1 mouse cellular context compared by ENCODE assay signal in genomic region chr5:120612822-120613604, GRCm38 (mm10).
TF ChIP-seq lines count a peak whose summit lies in the region.

No protein-coding gene starts in this region.

TF ChIP-seq in CH12.LX, 34 proteins besides CTCF, POLR2A, EP300 and RAD21:
- TF ChIP-seq USF2 (conservative IDR thresholded peaks at IDR 0.05; ENCODE audit: low read depth, low read length) (no peak), SMC3 (IDR thresholded peaks at IDR 0.05; ENCODE audit: low read depth, low read length) (no peak), TBP (conservative IDR thresholded peaks at IDR 0.05; ENCODE audit: low read depth, low read length) (no peak), ZC3H11A (IDR thresholded peaks at IDR 0.05; ENCODE audit: low read depth, low read length) (no peak), ELF1 (IDR thresholded peaks at IDR 0.05; ENCODE audit: low read depth, low read length) (peak; percentile 96), ZMIZ1 (IDR thresholded peaks at IDR 0.05; ENCODE audit: low read depth, low read length) (peak; percentile 91), JUND (conservative IDR thresholded peaks at IDR 0.05; ENCODE audit: low read depth, low read length) (no peak), SIN3A (IDR thresholded peaks at IDR 0.05; ENCODE audit: low read length) (peak; percentile 66), POLR2AphosphoS2 (IDR thresholded peaks at IDR 0.05; ENCODE audit: low read depth, low read length) (peak; percentile 91), MAX (IDR thresholded peaks at IDR 0.05; ENCODE audit: low read length) (peak; percentile 81), ZKSCAN1 (IDR thresholded peaks at IDR 0.05; ENCODE audit: borderline replicate concordance, low read depth, low read length) (no peak), IRF4 (IDR thresholded peaks at IDR 0.05; ENCODE audit: low read depth, low read length) (no peak), HCFC1 (IDR thresholded peaks at IDR 0.05; ENCODE audit: low read depth, low read length) (peak; percentile 66), ZNF384 (IDR thresholded peaks at IDR 0.05; ENCODE audit: low read depth, low read length) (no peak), MXI1 (IDR thresholded peaks at IDR 0.05; ENCODE audit: low read depth, low read length) (peak; percentile 93), NRF1 (IDR thresholded peaks at IDR 0.05; ENCODE audit: low read depth, low read length) (peak; percentile 68), UBTF (IDR thresholded peaks at IDR 0.05; ENCODE audit: low read depth, low read length) (no peak), MAZ (IDR thresholded peaks at IDR 0.05; ENCODE audit: low read depth, low read length) (no peak; the same call in 1 of the 2 replicates), MAFK (IDR thresholded peaks at IDR 0.05; ENCODE audit: insufficient replicate concordance, low read length) (no peak), MYC (IDR thresholded peaks at IDR 0.05; ENCODE audit: low read depth, low read length) (peak; percentile 89; the same call in 1 of the 2 replicates), USF1 (IDR thresholded peaks at IDR 0.05; ENCODE audit: low read depth, low read length) (no peak), NELFE (IDR thresholded peaks at IDR 0.05; ENCODE audit: low read depth, low read length) (peak; percentile 98), TCF12 (IDR thresholded peaks at IDR 0.05; ENCODE audit: low read depth, low read length) (peak; percentile 80), MEF2A (IDR thresholded peaks at IDR 0.05; ENCODE audit: borderline replicate concordance, low read depth, low read length) (no peak; the same call in 1 of the 2 replicates)
